Mouse (Mus musculus): ENCODE results near the gene 1110008P14Rik. TPM values are rescaled to one million over a fixed set of nuclear protein-coding genes. Genes with fewer than 3 reads are reported as not detected.

Gene 1110008P14Rik
- polyA plus RNA-seq, 1 experiment = 153 TPM

GRCm38 (mm10) chr2:32344056-32344455 lies 37.7 kb downstream of the 1110008P14Rik start:
- no peak overlapping the region for H3ac ChIP-seq (ENCODE audit: control insufficient read depth, insufficient read length)
- no peak overlapping the region for H3K4me3 ChIP-seq
- no peak overlapping the region for H3K4me2 ChIP-seq (ENCODE audit: low read depth)
- no peaks in the 10 kb centered on the region for H3K36me3 ChIP-seq (ENCODE audit: control insufficient read depth, insufficient read depth)
- H3K79me2 ChIP-seq (ENCODE audit: control insufficient read depth, insufficient read depth) = no peaks in the 10 kb centered on the region
- TF ChIP-seq POLR2A (IDR thresholded peaks at IDR 0.05; ENCODE audit: insufficient read length, low read depth) (no peak), SRF (IDR thresholded peaks at IDR 0.05; ENCODE audit: control insufficient read depth, insufficient read length, low read depth) (no peak), USF1 (IDR thresholded peaks at IDR 0.05; ENCODE audit: low read depth) (no peak), MYOD1 (IDR thresholded peaks at IDR 0.05; ENCODE audit: control insufficient read depth in 1 of 3, insufficient read length in 2 of 3, low read depth in 2 of 3) (peak in 1 of 3 experiments; percentile 50), CEBPB (IDR thresholded peaks at IDR 0.05; ENCODE audit: insufficient read depth, poor library complexity, severe bottlenecking) (no peak), E2F4 (IDR thresholded peaks at IDR 0.05; ENCODE audit: insufficient read depth) (no peak), MYOG (IDR thresholded peaks at IDR 0.05; ENCODE audit: control insufficient read depth in 1 of 3, insufficient read depth in 1 of 3, insufficient read length in 2 of 3, low read depth in 2 of 3) (peak in 1 of 3 experiments; percentile 25), TCF3 (IDR thresholded peaks at IDR 0.05; ENCODE audit: insufficient read length, low read depth) (no peak), REST (IDR thresholded peaks at IDR 0.05; ENCODE audit: insufficient read depth, insufficient read length) (no peak), TCF12 (IDR thresholded peaks at IDR 0.05; ENCODE audit: insufficient read depth, poor library complexity, severe bottlenecking) (no peak), MAX (IDR thresholded peaks at IDR 0.05; ENCODE audit: low read depth) (no peak), POLR2AphosphoS2 (IDR thresholded peaks at IDR 0.05; ENCODE audit: insufficient read length, low read depth) (no peak)
- no peaks in the 10 kb centered on the region for H3K27me3 ChIP-seq (ENCODE audit: control insufficient read depth, insufficient read depth, insufficient read length)

- H3ac ChIP-seq (ENCODE audit: control insufficient read depth, insufficient read length) = no peak overlapping the region
- H3K4me3 ChIP-seq = no peak overlapping the region
- no peaks in the 10 kb centered on the region for H3K79me2 ChIP-seq (ENCODE audit: control insufficient read depth, insufficient read depth)
- TF ChIP-seq CEBPB (IDR thresholded peaks at IDR 0.05; ENCODE audit: insufficient read depth, poor library complexity, severe bottlenecking) (no peak), MAX (IDR thresholded peaks at IDR 0.05; ENCODE audit: low read depth) (no peak), MYOD1 (IDR thresholded peaks at IDR 0.05; ENCODE audit: control insufficient read depth in 1 of 3, insufficient read length in 2 of 3, low read depth in 2 of 3) (no peak), TCF12 (IDR thresholded peaks at IDR 0.05; ENCODE audit: insufficient read depth, poor library complexity, severe bottlenecking) (no peak), REST (IDR thresholded peaks at IDR 0.05; ENCODE audit: insufficient read depth, insufficient read length) (no peak), E2F4 (IDR thresholded peaks at IDR 0.05; ENCODE audit: insufficient read depth) (no peak), USF1 (IDR thresholded peaks at IDR 0.05; ENCODE audit: low read depth) (no peak), POLR2AphosphoS2 (IDR thresholded peaks at IDR 0.05; ENCODE audit: insufficient read length, low read depth) (no peak), MYOG (IDR thresholded peaks at IDR 0.05; ENCODE audit: control insufficient read depth in 1 of 3, insufficient read depth in 1 of 3, insufficient read length in 2 of 3, low read depth in 2 of 3) (no peak), POLR2A (IDR thresholded peaks at IDR 0.05; ENCODE audit: insufficient read length, low read depth) (no peak), SRF (IDR thresholded peaks at IDR 0.05; ENCODE audit: control insufficient read depth, insufficient read length, low read depth) (no peak), TCF3 (IDR thresholded peaks at IDR 0.05; ENCODE audit: insufficient read length, low read depth) (no peak)
- no peaks in the 10 kb centered on the region for H3K27me3 ChIP-seq (ENCODE audit: control insufficient read depth, insufficient read depth, insufficient read length)
- peak overlapping the region; percentile 64 for H3K4me2 ChIP-seq (ENCODE audit: low read depth)
- no peaks in the 10 kb centered on the region for H3K36me3 ChIP-seq (ENCODE audit: control insufficient read depth, insufficient read depth)
These were observed 38.4 kb downstream of the 1110008P14Rik start for GRCm38 (mm10) chr2:32343351-32343671.

GRCm38 (mm10) chr2:32342539-32343350 lies 39.0 kb downstream of the 1110008P14Rik start:
- TF ChIP-seq CEBPB (IDR thresholded peaks at IDR 0.05; ENCODE audit: insufficient read depth, poor library complexity, severe bottlenecking) (no peak), E2F4 (IDR thresholded peaks at IDR 0.05; ENCODE audit: insufficient read depth) (no peak), TCF12 (IDR thresholded peaks at IDR 0.05; ENCODE audit: insufficient read depth, poor library complexity, severe bottlenecking) (no peak), SRF (IDR thresholded peaks at IDR 0.05; ENCODE audit: control insufficient read depth, insufficient read length, low read depth) (no peak), POLR2A (IDR thresholded peaks at IDR 0.05; ENCODE audit: insufficient read length, low read depth) (peak; percentile 44), POLR2AphosphoS2 (IDR thresholded peaks at IDR 0.05; ENCODE audit: insufficient read length, low read depth) (peak; percentile 23), USF1 (IDR thresholded peaks at IDR 0.05; ENCODE audit: low read depth) (no peak), TCF3 (IDR thresholded peaks at IDR 0.05; ENCODE audit: insufficient read length, low read depth) (no peak), REST (IDR thresholded peaks at IDR 0.05; ENCODE audit: insufficient read depth, insufficient read length) (no peak), MYOG (IDR thresholded peaks at IDR 0.05; ENCODE audit: control insufficient read depth in 1 of 3, insufficient read depth in 1 of 3, insufficient read length in 2 of 3, low read depth in 2 of 3) (peak in 1 of 3 experiments; percentile 14), MAX (IDR thresholded peaks at IDR 0.05; ENCODE audit: low read depth) (peak; percentile 30), MYOD1 (IDR thresholded peaks at IDR 0.05; ENCODE audit: control insufficient read depth in 1 of 3, insufficient read length in 2 of 3, low read depth in 2 of 3) (no peak)
- no peaks in the 10 kb centered on the region for H3K79me2 ChIP-seq (ENCODE audit: control insufficient read depth, insufficient read depth)
- H3K4me2 ChIP-seq (ENCODE audit: low read depth) = peak overlapping the region; percentile 64
- H3K4me3 ChIP-seq = no peak overlapping the region
- no peaks in the 10 kb centered on the region for H3K36me3 ChIP-seq (ENCODE audit: control insufficient read depth, insufficient read depth)
- H3ac ChIP-seq (ENCODE audit: control insufficient read depth, insufficient read length) = no peak overlapping the region
- no peaks in the 10 kb centered on the region for H3K27me3 ChIP-seq (ENCODE audit: control insufficient read depth, insufficient read depth, insufficient read length)

GRCm38 (mm10) chr2:32342039-32342438 lies 39.7 kb downstream of the 1110008P14Rik start:
- no peak overlapping the region for H3K4me3 ChIP-seq
- H3K36me3 ChIP-seq (ENCODE audit: control insufficient read depth, insufficient read depth) = no peaks in the 10 kb centered on the region
- peak overlapping the region; percentile 64 for H3K4me2 ChIP-seq (ENCODE audit: low read depth)
- H3K79me2 ChIP-seq (ENCODE audit: control insufficient read depth, insufficient read depth) = no peaks in the 10 kb centered on the region
- H3ac ChIP-seq (ENCODE audit: control insufficient read depth, insufficient read length) = no peak overlapping the region
- TF ChIP-seq CEBPB (IDR thresholded peaks at IDR 0.05; ENCODE audit: insufficient read depth, poor library complexity, severe bottlenecking) (no peak), MYOG (IDR thresholded peaks at IDR 0.05; ENCODE audit: control insufficient read depth in 1 of 3, insufficient read depth in 1 of 3, insufficient read length in 2 of 3, low read depth in 2 of 3) (no peak)
- no peaks in the 10 kb centered on the region for H3K27me3 ChIP-seq (ENCODE audit: control insufficient read depth, insufficient read depth, insufficient read length)

All from myocyte (in vitro differentiated cells).